Mouse (Mus musculus) myocyte (in vitro differentiated cells): ENCODE measurements around the gene Btnl2.

Source experiments
- CEBPB ChIP-seq: IDR thresholded peaks from 2 replicates; pipeline ENCODE4 v1.6.1; 2011; ENCODE audit warnings: mild to moderate bottlenecking, moderate library complexity; ENCODE audit not compliant: poor library complexity, insufficient read depth, severe bottlenecking
- E2F4 ChIP-seq: IDR thresholded peaks from one replicate; pipeline ENCODE4 v1.6.1; 2011; ENCODE audit warnings: mild to moderate bottlenecking, control low read depth, moderate library complexity; ENCODE audit not compliant: insufficient read depth
- MAX ChIP-seq: IDR thresholded peaks from one replicate; pipeline ENCODE4 v1.6.1; 2011; ENCODE audit warnings: low read depth, mild to moderate bottlenecking, control low read depth
- POLR2A ChIP-seq: IDR thresholded peaks from one replicate; pipeline ENCODE4 v1.6.1; 2011; ENCODE audit warnings: low read depth, mild to moderate bottlenecking, control low read depth, moderate library complexity; ENCODE audit not compliant: insufficient read length
- POLR2AphosphoS2 ChIP-seq: IDR thresholded peaks from one replicate; pipeline ENCODE4 v1.6.1; 2011; ENCODE audit warnings: low read depth, control low read depth; ENCODE audit not compliant: insufficient read length

DNA sequence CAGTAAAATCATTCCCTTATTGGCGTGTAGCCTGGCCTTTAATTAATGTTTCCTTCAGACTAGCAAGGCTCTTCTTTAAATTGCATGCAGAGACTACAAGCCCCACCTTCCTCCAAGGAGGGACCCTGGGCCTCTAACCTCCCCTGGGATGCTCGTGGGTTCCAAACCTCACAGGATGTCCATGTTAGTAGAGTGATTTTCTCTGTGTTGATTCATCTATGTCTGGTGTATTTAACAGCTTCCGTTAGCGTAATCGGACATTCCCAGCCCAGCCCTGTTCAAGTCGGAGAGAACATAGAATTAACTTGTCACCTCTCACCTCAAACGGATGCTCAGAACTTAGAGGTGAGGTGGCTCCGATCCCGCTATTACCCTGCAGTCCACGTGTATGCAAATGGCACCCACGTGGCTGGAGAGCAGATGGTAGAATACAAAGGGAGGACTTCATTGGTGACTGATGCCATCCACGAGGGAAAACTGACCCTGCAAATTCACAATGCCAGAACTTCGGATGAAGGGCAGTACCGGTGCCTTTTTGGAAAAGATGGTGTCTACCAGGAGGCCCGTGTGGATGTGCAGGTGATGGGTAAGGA is 8.4 kb downstream of the Btnl2 start:
- TF ChIP-seq POLR2A: no peak
- TF ChIP-seq POLR2AphosphoS2: no peak
- TF ChIP-seq E2F4: no peak
- TF ChIP-seq CEBPB: no peak
- TF ChIP-seq MAX: no peak
